Mouse (Mus musculus) naive thymus-derived CD4-positive, alpha-beta T cell, adult 2 months (primary cell): ENCODE measurements around the gene Ccdc107.

Source experiments
- DNase-seq: peaks from one replicate; pipeline ENCODE4 v3.0.0-alpha.2; 2011; ENCODE audit warnings: low read depth

Gene Ccdc107

DNA sequence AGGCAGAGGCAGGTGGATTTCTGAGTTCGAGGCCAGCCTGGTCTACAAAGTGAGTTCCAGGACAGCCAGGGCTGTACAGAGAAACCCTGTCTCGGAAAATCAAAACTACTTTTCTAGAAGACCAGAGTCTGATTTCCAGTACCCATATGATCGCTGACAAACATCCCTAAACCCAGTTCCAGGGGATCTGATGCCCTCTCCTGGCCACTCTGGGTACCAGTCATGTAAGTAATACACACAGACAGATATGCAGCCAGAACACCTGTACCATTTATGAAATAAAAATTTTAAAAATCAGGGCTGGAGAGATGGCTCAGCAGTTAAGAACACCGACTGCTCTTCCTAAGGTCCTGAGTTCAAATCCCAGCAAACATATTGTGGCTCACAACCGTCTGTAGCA is 7.0 kb upstream of the Ccdc107 start:
- DNase-seq = peak; percentile 45

DNA sequence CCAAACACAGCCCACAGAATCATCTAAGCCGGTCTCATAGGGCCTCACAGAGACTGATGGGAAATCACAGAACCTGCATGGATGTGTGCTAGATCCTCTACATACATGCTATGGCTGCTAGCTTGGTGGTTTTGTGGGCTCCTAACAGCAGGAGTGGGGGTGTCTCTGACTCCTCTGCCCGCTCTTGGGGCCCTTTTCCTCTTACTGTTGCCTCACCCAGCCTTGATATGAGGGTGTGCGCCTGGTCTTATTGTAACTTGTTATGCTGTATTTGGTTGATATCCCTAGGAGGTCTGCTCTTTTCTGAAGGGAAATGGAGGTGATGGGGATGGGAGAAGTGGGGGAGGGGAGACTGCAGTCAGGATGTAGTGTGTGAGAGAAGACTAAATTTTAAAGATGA is 3.1 kb upstream of the Ccdc107 start:
- no peak for DNase-seq

DNA sequence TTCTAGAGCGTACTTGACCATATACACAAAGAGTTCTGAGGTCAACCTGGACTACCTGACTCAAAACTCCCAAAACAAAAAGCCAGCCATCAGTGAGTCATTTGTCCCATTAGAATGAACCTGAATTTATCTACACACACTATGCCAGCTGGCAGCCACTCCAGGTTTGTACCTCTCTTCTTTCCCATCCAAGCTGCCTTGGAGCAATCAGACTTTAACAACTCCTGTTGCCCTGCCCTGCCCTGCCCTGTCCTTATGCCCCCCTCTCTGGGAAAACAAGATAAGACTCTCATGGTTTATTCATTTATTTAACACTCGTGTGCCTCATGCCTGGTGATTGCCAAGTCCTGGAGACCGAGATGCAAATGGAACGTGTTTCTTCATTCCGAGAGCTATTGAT is 1.9 kb upstream of the Ccdc107 start:
- no peak for DNase-seq

DNA sequence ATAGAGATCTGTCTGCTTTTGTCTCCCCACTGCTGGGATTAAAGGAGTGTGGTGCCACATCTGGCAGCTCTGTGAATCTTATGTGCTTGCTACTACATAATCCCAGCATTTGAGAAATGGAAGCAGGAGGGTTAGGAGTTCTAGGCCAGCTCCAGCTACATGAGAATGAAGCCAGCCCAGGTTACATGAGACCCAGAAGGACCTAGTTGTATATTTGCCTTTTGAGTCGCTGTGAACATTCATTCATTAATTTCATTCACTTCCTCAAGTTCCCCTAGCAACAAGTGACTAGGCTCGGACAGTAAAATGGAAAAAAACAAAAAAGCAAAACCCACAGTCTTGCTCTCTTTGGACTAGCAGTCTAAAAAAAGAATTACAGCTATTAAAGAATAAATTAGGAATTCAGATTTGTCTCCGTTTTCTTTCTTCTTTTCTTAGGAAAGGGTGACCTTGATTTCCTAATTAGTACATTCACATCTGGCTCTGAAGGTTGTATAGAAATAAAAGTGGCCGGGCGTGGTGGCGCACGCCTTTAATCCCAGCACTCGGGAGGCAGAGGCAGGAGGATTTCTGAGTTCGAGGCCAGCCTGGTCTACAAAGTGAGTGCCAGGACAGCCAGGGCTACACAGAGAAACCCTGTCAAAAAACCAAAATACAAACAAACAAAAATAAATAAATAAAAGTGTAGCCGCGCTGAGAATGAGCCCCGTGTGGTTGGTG is 439 bp upstream of the Ccdc107 start:
- DNase-seq = peak; percentile 64

DNA sequence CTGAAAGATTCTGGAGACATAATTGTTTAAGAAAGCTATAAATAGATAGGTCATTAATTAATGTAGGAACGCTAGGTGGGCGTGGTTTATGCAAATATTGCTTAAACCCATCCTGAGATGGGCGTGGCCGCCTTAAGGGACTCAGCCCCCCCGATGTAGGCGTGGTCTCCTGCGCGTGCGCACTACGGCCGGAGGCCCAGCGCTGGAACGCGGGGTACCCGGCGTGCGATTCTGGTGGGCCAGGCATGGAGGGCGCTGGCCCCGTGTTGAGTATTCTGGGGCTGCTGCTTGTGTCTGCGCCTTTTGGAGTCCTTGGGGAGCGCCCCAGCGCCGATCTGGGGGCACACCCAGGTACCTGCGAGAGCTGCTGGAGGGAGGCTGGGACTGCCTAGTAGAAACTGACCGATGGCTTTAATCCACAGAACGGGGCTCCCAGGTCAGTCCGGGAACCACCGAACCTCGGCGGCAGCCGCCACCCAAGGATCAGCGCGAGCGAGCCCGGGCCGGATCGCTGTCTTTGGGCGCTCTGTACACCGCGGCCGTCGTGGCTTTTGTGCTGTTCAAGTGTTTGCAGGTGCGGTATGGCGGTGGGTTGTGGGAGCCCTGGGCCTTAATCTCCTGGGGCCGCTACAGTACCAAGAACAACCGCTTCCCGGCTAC is 616 bp downstream of the Ccdc107 start:
- peak; percentile 98 for DNase-seq

- DNase-seq = no peak
Observed at GRCm38 (mm10) chr4:43493846-43494240, 1.1 kb downstream of the Ccdc107 start.

DNA sequence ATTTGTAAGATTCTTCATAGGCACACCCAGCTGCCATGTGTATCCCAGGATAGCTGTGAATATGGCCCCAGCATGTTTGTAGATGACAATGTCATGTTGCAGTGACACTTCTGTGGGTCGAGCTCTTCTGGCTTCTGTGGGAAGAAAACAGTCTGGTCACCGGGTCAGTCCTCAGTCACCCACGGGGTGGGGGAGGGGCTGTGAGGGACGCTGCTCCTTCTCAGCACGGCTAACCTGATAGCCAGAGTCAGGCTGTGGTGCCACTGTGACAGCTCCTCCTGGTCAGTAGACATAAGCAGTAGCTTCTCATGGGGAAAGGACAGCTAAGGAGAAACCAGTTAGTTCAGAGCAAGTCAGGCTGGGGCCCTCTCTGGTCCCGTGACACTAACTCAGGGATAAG is 3.9 kb downstream of the Ccdc107 start:
- no peak for DNase-seq

GRCm38 (mm10) chr4:43497405-43497804 is 4.7 kb downstream of the Ccdc107 start:
- no peak for DNase-seq

- DNase-seq = no peak
Observed at GRCm38 (mm10) chr4:43497946-43498345, 5.2 kb downstream of the Ccdc107 start.

GRCm38 (mm10) chr4:43498983-43499382 is 6.3 kb downstream of the Ccdc107 start:
- DNase-seq = no peak

- DNase-seq = peak; percentile 76
Observed at GRCm38 (mm10) chr4:43499407-43500333, 7.0 kb downstream of the Ccdc107 start, which contains the start of gene Arhgef39. Gene Arhgef39, minus strand, starts transcription at chr4:43499695.

DNA sequence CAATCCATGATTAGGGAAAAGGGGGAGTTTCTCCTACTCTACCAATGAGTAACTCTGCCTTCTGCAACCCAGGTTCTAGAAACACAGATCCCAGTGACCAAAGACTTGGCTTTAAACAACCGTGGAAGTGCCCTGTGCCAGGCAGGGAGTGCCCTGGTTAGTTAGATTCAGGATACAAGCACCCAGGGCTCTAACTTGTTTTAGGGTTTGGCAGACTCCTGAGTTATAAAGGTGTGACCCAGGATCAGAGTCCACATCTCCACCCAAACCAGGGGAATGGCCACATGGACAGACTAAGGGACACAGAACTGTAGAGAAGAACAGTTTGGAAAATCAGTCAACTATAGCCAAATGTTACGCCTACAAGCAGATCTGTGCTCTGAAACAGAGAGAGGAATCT is 10.3 kb downstream of the Ccdc107 start:
- no peak for DNase-seq

GRCm38 (mm10) chr4:43503506-43503905 is 10.8 kb downstream of the Ccdc107 start:
- no peak for DNase-seq

- DNase-seq = no peak
Observed at GRCm38 (mm10) chr4:43504269-43504668, 11.6 kb downstream of the Ccdc107 start.

DNA sequence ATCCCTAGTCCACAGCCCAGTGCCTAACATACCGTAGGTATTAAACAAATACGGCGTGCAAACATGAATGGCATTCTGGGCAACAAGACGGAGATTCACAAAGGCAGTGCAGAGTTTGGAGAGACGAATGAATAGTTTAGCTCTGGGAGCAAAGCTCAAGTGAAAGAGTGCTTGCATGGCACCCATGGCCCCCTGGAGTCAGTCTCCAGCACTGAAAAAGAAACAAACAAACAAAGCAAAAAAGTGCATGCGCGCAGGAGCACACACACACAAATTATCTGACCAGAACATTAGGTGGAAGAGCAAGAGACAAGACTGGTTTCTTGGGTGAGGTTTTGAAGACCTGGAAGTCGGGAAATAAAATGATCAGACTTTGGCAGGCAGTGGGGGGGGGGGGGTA is 13.4 kb downstream of the Ccdc107 start:
- no peak for DNase-seq

- DNase-seq = no peak
Observed at GRCm38 (mm10) chr4:43506536-43507185, 14.0 kb downstream of the Ccdc107 start, which contains the start of gene Car9. Gene Car9, plus strand, starts transcription at chr4:43506966.

DNA sequence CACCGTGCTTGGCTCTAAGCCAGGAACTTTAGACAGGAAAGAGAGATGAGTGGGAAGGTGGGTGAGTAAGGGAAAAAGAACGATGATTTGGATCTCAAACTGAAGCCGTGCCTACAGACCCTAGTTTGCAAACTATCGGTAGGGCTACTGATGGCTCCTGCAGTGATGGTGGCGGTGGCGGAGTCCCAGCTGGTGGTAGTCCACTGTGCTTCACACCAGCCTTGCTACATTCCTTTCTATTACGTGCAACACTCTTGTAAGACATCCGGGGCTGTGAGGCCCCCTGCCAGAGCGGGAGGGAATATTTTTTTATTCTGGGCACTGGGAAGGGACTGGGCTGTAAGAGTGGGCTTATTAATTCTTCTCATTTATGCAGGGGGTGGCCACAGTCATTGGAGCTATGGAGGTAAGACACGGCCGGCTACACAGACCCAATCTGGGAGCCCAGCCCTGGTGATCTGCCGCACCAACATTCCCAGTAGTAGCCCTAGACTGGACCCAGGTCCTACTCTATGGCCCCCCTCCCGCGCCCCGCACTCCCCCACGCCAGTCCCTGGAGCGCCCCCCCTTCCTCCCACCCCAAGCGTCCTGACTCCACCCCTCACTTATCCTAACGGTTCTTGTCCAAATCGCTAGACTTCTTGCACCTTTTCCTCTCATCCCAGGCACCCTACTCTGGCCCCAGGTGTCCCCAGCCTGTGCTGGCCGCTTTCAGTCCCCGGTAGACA is 15.4 kb downstream of the Ccdc107 start:
- peak; percentile 41 for DNase-seq

GRCm38 (mm10) chr4:43508666-43508997 is 15.9 kb downstream of the Ccdc107 start:
- peak; percentile 87 for DNase-seq

DNA sequence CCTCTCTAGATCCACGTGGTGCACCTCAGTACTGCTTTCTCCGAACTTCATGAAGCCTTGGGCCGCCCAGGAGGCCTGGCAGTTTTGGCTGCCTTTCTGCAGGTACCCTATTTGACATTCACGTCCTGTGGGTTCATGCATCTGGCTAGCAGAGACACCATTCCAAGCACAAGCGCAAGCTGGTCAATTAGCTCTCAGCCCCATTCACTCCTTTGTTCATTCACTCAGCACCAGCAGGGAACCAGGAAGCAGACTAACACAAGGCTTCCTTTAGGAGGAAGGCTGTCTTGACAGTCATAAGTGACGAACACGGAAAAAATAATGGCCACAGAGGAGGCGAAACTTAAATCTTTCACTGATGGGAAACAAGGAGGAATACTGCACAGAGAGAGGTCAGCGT is 16.4 kb downstream of the Ccdc107 start:
- DNase-seq = no peak

- DNase-seq = no peak
Observed at GRCm38 (mm10) chr4:43511675-43512454, 19.2 kb downstream of the Ccdc107 start.

- DNase-seq = no peak
Observed at GRCm38 (mm10) chr4:43512653-43513052, 20.0 kb downstream of the Ccdc107 start.
